Mouse (Mus musculus) myocyte (in vitro differentiated cells): ENCODE data around the gene Gm11492.

ENCODE experiments used
- E2F4 ChIP-seq: IDR thresholded peaks from one replicate; pipeline ENCODE4 v1.6.1; 2011; ENCODE audit warnings: mild to moderate bottlenecking, control low read depth, moderate library complexity; ENCODE audit not compliant: insufficient read depth
- MAX ChIP-seq: IDR thresholded peaks from one replicate; pipeline ENCODE4 v1.6.1; 2011; ENCODE audit warnings: low read depth, mild to moderate bottlenecking, control low read depth
- MYOD1 ChIP-seq, 3 experiments: IDR thresholded peaks; one replicate each; pipeline ENCODE4 v1.6.1; 2011; ENCODE audit warnings: control low read depth in 2 of 3, low read depth in 2 of 3, mild to moderate bottlenecking in 2 of 3, moderate library complexity in 1 of 3; ENCODE audit not compliant: insufficient read length in 2 of 3, control insufficient read depth in 1 of 3
- POLR2A ChIP-seq: IDR thresholded peaks from one replicate; pipeline ENCODE4 v1.6.1; 2011; ENCODE audit warnings: low read depth, mild to moderate bottlenecking, control low read depth, moderate library complexity; ENCODE audit not compliant: insufficient read length
- POLR2AphosphoS2 ChIP-seq: IDR thresholded peaks from one replicate; pipeline ENCODE4 v1.6.1; 2011; ENCODE audit warnings: low read depth, control low read depth; ENCODE audit not compliant: insufficient read length
- SRF ChIP-seq: IDR thresholded peaks from one replicate; pipeline ENCODE4 v1.6.1; 2011; ENCODE audit warnings: low read depth; ENCODE audit not compliant: control insufficient read depth, insufficient read length
- TCF12 ChIP-seq: IDR thresholded peaks from one replicate; pipeline ENCODE4 v1.6.1; 2011; ENCODE audit warnings: mild to moderate bottlenecking, control low read depth; ENCODE audit not compliant: poor library complexity, insufficient read depth, severe bottlenecking

- no peak for TF ChIP-seq POLR2AphosphoS2
- no peak for TF ChIP-seq POLR2A
- TF ChIP-seq TCF12, result no peak
- no peak for TF ChIP-seq SRF
- no peak for TF ChIP-seq MAX
- no peak for TF ChIP-seq E2F4
- no peak for TF ChIP-seq MYOD1 (IDR thresholded peaks at IDR 0.05; ENCODE audit: control insufficient read depth in 1 of 3, insufficient read length in 2 of 3, low read depth in 2 of 3)
These were observed 24.2 kb upstream of the Gm11492 start for GRCm38 (mm10) chr11:87542285-87542684.
